Mouse (Mus musculus) cortical plate, adult 2 months (tissue): Measurements from ENCODE around the gene Ssr2. TPM values are rescaled to one million over a fixed set of nuclear protein-coding genes. Genes with fewer than 3 reads are reported as not detected.

Experiments
- H3K27ac ChIP-seq: fragments of 200-500 bp; 2 replicates; pipeline ENCODE4 v1.5.1; 2012; ENCODE audit warnings: low read length, control low read depth, inconsistent platforms; ENCODE audit not compliant: insufficient read depth
- H3K4me1 ChIP-seq: fragments of 200-500 bp; 2 replicates; pipeline ENCODE4 v1.6.1; 2011; ENCODE audit warnings: low read length; ENCODE audit not compliant: control insufficient read depth, insufficient read depth
- H3K4me3 ChIP-seq: fragments of 200-500 bp; 2 replicates; pipeline ENCODE4 v1.5.1; 2011; ENCODE audit warnings: mild to moderate bottlenecking, low read length, control low read depth; ENCODE audit not compliant: insufficient read depth
- CTCF ChIP-seq: fragments of 200-500 bp; IDR thresholded peaks from 2 replicates; pipeline ENCODE4 v1.5.1; 2011; ENCODE audit warnings: mild to moderate bottlenecking, control low read depth, low read length; ENCODE audit not compliant: insufficient read depth; ENCODE audit errors: extremely low read depth
- POLR2A ChIP-seq: fragments of 200-500 bp; IDR thresholded peaks from 2 replicates; pipeline ENCODE4 v1.6.1; 2011; ENCODE audit warnings: mild to moderate bottlenecking, low read length, control low read depth; ENCODE audit not compliant: insufficient read depth; ENCODE audit errors: extremely low read depth
- polyA plus RNA-seq: library from polyadenylated mRNA; depleted of rRNA; stranded (reverse); fragments of >200 nt; gene quantifications from 2 replicates; pipeline ENCODE4 v1.2.3, GENCODE M21; 2012

Ssr2 gene
- polyA plus RNA-seq, 1 experiment = 126 TPM

DNA sequence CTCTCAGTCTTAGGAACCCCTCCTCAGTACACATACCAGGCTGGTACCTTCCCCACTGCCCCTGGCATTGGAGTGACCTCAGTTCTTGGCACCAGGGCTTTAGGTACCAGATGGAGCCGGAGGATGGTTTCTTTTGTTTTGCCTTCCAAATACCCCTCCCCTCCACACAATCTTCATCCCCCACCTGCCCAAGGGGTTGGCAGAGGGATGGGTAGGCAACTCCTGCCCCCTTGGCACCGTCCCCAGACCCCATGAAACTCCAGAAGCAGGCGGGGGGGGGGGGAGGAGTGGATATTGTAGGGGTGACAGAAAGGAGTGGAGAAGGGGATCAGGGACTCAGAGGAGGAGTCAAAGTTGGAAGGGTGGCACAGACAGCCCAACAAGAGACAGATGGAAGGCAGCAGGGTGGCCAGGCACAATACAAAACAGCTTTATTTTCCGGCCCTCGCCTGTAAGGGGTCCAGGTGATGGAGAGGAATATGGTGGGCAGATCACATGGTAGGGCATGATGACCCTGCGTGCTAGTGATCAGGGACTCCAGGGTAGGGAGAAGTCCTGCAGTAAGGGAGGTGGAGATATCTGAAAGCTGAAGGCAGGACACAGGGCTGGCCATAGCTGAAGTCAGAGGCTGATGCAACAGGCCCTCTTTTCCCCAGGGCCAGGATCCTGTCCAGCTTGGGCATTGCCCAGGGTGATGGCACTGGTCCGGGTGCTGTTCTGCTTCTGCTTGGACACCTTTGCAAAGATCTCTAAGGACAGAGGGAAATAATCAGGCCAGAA lies 33.9 kb upstream of the Ssr2 start:
- no peak overlapping the region for H3K4me3 ChIP-seq
- TF ChIP-seq CTCF (no peak), POLR2A (no peak)
- no peaks in the 10 kb centered on the region for H3K4me1 ChIP-seq
- no peak overlapping the region for H3K27ac ChIP-seq

DNA sequence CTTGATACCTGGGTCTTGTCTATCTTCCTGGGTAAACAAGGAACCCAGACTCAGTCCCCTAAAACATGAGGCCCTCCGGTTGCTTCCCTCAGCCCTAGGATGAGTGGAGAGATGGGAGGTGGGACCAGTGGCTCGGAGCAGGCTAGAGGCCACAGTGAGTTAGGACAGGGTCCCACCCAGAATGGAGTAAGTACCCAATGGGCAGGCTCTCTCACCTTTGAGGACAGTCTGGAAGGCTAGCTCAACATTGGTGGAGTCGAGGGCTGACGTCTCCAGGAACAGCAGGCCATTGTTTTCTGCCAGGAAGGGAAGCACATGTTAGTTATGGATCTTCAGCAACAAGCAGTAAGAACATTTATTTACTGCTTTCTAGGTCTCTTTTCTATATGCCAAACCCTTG lies 33.2 kb upstream of the Ssr2 start:
- H3K27ac ChIP-seq = no peak overlapping the region
- TF ChIP-seq CTCF (no peak), POLR2A (no peak)

DNA sequence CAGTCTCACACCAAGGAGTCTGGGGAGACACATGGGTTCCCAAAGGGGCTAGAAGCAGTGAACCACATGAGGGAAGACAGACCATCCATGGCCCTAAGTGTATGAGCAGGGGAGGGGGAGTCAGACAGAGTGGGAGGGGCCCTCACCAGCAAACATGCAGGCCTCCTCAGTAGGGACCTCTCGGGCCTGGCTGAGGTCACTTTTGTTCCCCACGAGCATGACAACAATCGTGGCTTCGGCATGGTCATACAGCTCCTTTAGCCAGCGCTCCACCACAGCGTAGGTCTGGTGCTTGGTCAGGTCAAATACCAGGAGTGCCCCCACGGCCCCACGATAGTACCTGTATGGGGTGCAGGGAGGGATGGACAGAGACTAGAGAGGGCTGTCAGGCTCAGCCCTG lies 32.5 kb upstream of the Ssr2 start:
- H3K27ac ChIP-seq = no peak overlapping the region
- no peak overlapping the region for H3K4me3 ChIP-seq
- TF ChIP-seq POLR2A (no peak), CTCF (no peak)
- H3K4me1 ChIP-seq = no peaks in the 10 kb centered on the region

More for the DNA sequence above, 33.2 kb upstream of the Ssr2 start:
- Histone ChIP-seq H3K4me1 (no peaks in the 10 kb centered on the region), H3K4me3 (no peak overlapping the region)

DNA sequence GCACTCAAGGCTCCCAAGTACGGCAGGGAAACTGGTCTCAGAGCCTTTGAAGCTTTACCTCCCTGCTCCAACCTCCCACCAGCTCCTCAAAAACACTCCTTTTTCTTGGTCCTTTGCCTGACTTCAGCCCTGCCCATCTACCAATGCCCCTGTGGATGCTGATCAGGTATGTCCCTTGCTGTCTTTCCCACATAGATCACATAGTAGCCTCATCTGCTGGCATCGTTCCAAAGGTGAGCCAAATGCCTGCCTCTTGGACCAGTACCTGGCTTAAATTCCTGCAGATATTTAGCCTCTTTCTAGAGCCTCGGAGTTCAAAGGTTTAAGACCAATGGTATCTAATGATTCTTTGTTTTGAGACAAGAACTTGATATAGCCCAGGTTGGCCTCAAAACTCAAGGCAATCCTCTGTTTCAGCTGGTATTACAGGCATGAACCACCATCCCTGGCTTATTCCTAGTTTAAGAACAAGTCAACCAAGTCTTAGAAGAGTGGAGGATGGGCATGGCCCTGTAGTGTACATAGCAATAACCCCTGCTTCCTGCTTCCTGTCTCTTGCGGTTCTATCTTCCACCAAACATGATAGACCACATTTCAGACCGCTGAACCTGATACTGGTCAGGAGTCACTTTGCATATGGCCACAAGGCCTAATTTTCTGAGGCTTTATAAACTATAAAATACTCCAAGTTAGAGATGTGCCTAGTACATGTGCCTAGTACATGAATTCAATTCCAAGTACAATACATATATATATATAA lies 31.8 kb upstream of the Ssr2 start:
- Histone ChIP-seq H3K4me3 (no peak overlapping the region), H3K27ac (no peak overlapping the region), H3K4me1 (no peaks in the 10 kb centered on the region)
- TF ChIP-seq CTCF (no peak), POLR2A (no peak)

DNA sequence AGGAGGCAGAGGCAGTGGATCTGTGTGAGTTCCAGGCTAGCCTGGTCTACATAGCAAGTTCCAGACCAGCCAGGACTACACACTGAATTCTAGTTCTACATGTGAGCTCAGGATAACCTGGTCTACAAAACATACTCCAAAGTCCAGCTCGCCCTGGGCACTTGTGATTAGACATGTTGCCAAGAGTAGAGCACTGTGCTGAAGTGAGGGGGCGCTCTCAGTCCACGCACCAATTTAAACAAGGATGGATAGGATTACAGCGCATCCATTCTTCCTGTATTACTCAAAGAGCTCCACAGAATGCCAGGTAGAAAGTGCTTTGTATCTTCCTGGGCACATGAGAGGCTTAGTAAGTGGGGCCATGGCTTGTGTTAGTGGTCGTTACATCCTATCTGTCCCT lies 31.2 kb upstream of the Ssr2 start:
- H3K4me1 ChIP-seq = no peaks in the 10 kb centered on the region
- H3K4me3 ChIP-seq = no peak overlapping the region
- TF ChIP-seq POLR2A = no peak
- peak; percentile 33; the same call in 1 of the 2 replicates for TF ChIP-seq CTCF
- H3K27ac ChIP-seq = no peak overlapping the region

DNA sequence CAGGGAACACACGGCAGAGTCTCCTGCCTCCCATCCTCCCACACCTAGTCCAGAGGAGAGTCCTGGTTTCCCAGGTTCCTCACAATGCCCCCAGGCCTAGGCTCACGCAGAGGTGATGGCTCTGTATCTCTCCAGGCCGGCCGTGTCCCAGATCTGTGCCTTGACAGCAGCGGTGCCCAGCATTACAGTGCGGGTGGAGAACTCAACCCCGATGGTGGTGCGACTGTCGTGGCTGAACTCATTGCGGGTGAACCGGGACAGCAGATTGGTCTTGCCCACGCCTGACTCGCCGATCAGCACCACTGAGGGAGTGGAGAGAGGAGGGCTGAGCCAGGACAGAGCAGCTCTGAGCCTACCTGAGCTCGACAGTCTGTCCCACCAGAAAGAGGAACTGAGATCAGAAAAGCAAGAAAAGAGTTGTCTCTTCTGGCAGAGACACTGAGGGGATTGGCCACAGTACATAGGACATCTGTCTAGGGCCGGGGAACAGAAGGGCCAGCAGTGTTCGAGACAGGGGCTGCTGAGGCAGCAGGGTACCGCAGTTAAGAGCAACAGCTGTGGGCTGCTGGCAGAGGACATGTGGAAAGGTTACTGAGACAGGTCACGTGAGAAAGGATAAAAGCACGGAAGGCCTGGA lies 30.6 kb upstream of the Ssr2 start:
- Histone ChIP-seq H3K4me1 (no peaks in the 10 kb centered on the region), H3K4me3 (no peak overlapping the region), H3K27ac (no peak overlapping the region)
- TF ChIP-seq POLR2A (no peak), CTCF (no peak)

DNA sequence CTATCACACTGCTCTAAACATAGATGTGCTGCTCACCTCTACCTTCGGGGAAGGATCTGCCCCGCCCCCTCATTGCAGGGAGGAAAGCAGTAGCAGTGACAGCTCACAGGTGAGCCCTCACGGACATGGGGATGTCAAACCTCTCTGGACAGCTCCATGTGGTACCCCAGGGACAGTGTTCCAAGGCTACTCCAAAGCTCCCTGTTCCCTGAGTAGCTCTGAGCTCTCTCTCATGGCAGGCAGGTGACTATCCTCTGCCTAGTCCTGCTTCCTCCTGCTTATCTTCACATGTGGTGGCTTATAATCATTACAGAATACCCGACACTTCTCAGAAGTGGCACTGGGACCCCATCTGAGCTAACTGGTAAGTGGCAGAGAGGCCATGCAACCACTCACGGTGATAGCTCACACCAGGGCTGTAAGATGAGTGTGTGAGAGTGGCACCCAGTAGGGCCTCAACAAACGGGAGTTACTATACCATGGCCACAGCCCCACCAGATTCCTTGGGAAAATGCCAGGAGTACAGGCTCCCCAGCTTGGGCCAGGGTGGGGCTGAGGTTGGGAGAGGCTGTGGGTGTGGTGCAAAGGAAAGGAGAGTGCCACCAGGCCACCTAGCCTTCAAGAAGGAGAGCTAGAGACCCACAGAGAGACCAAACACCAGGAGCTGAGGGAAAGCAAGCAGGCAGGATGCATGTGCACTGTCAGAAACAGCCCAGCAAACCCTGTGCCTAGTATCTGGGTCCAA lies 28.8 kb upstream of the Ssr2 start:
- Histone ChIP-seq H3K4me3 (no peak overlapping the region), H3K27ac (no peak overlapping the region), H3K4me1 (no peaks in the 10 kb centered on the region; the same call in 1 of the 2 replicates)
- TF ChIP-seq POLR2A = no peak
- no peak for TF ChIP-seq CTCF

DNA sequence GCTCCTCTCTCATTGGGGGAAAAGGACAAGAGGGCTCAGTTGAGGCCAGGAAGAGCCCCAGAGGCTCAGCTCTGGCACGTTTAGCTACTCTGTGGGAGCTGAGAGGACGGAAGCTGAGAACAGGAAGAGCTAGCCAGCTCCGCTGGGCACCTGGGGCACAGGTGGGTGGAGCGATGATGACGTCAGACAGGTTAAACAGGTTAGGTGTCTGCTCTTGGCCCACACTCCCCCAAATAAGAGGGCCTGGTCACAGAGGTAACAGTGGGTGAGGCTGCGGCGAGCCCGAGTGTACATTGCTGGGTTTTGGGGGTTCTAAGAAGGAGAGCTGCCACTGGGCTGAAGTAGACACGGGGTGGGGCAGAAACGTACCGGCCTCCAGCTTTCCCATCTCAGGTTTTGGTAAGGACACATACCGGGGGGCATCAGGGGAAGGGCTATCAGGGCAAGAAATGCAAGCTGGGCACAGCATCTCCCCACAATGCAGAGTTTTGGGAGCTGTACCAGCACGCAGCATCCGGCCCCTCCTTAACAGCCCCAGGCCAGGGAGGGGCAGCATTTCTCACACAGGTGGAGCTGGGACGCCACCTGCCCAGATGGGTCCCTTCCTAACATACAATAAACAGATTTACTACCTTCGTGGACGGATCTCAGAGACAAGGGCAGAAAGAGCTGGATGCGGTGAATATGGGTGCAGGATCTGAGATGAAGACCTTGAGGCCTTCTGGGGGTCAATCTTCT lies 27.3 kb upstream of the Ssr2 start, which contains the start of gene Rab25:
Gene Rab25, minus strand, starts transcription at position 121 of the 738 bp plus-strand sequence.
- H3K4me1 ChIP-seq = no peaks in the 10 kb centered on the region; the same call in 1 of the 2 replicates
- no peak for TF ChIP-seq POLR2A
- TF ChIP-seq CTCF = no peak
- H3K4me3 ChIP-seq = no peak within 1 kb of the TSS
- no peak within 1 kb of the TSS for H3K27ac ChIP-seq
